Mouse (Mus musculus): ENCODE data around the gene Ptprk. TPM values are rescaled to one million over a fixed set of nuclear protein-coding genes. Genes with fewer than 3 reads are reported as not detected.

Gene Ptprk
- total RNA-seq, 2 experiments from 2014 or later: 3.2 to 5.9 TPM

DNA sequence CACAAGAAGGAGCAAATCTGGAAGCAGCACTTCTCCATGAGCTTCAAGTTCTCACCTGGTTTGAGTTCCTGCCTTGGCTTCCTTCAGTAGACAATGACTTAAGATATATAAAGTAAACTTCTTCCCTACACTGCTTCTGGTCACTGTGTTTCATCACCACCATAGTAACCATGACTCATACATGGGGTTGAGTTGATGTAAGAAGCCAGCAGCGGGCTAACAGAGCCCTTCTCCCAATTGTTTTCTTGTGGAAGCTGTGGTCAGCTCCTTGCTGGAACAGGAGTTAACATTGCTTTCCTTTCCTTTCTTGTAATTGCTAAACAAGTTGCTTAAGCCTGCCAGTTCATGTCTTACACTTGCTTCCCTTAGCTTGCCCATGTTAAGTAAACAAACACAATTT is 96.6 kb downstream of the Ptprk start:
- TF ChIP-seq CTCF (IDR thresholded peaks at IDR 0.05): no peak
- intact Hi-C loops (cut with DNase I): no loop called here
- no peak overlapping the region for H3K27ac ChIP-seq

DNA sequence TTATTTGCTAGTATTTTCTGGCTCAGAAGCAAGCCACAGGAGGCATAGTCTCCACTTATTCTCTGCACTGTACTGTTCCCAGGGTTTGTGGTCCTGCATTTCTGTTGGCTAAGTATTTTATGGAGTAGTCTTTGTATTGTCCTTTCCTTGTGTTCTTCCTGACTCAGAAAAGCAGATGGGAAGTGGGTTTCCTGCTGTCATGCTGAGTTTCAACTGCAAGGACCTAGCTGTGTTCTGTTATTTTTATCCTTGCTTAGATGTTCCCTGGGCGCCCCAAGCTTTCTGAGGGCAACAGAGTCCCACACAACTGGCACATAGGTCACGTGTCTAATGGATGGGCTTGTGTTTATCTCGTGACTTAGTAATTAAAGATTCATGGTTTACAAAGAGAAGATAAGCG is 104.3 kb downstream of the Ptprk start:
- intact Hi-C loops (cut with DNase I): no loop called here
- no peak for TF ChIP-seq CTCF (IDR thresholded peaks at IDR 0.05)
- Histone ChIP-seq H3K4me3 (no peak overlapping the region), H3K27ac (no peak overlapping the region)
- no peak for DNase-seq

More for the DNA sequence above, 96.6 kb downstream of the Ptprk start:
- no peak overlapping the region for H3K4me3 ChIP-seq
- DNase-seq: no peak

DNA sequence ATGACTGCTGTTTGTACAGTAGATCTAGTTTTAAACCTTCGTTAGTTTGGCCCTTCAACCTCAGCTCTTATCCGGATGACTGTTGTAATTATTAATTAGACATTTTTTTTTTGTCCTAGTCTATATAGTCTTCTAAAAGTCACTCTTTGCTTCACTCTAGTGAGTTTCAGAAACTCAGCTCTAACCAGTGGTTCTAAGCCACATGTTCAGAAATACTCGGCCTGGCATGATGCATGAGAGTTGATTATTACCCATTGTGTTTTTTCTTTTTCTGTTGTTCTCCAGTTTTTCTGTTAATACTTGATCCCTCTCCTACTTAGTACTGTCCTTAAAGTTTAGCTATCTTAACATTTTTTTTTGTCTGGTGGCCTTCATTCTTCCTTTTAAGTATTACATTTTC is 107.5 kb downstream of the Ptprk start:
- TF ChIP-seq CTCF (IDR thresholded peaks at IDR 0.05): no peak
- intact Hi-C loops (cut with DNase I): no loop called here
- Histone ChIP-seq H3K27ac (no peak overlapping the region), H3K4me3 (no peak overlapping the region)
- DNase-seq: no peak

DNA sequence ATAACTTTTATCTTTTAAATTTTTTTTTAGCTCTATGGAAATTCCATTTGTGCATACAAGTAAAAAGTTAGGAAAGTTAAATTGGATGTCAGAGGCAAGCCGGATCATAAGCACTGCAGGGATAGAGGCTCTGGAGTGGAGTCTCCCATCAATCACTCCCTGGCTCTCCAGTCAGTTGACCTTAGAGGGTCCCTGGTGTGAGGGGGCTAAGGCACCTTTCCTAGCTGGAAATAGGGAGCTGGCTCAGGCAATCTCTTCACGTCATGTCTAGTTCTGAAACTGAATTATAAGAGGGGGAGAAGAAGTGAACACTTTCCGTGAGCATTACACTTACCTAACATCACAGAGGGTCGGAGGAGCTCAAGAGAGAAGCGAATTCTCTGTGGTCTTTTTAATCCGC is 110.1 kb downstream of the Ptprk start:
- no peak overlapping the region for H3K27ac ChIP-seq
- DNase-seq: no peak
- no peak overlapping the region for H3K4me3 ChIP-seq
- no peak for TF ChIP-seq CTCF (IDR thresholded peaks at IDR 0.05)
- intact Hi-C loops (cut with DNase I): no loop called here

GRCm38 (mm10) chr10:28185326-28185725 is 110.7 kb downstream of the Ptprk start:
- no peak for DNase-seq
- no peak for TF ChIP-seq CTCF (IDR thresholded peaks at IDR 0.05)
- no peak overlapping the region for H3K4me3 ChIP-seq
- intact Hi-C loops (cut with DNase I): no loop called here
- H3K27ac ChIP-seq: no peak overlapping the region

DNA sequence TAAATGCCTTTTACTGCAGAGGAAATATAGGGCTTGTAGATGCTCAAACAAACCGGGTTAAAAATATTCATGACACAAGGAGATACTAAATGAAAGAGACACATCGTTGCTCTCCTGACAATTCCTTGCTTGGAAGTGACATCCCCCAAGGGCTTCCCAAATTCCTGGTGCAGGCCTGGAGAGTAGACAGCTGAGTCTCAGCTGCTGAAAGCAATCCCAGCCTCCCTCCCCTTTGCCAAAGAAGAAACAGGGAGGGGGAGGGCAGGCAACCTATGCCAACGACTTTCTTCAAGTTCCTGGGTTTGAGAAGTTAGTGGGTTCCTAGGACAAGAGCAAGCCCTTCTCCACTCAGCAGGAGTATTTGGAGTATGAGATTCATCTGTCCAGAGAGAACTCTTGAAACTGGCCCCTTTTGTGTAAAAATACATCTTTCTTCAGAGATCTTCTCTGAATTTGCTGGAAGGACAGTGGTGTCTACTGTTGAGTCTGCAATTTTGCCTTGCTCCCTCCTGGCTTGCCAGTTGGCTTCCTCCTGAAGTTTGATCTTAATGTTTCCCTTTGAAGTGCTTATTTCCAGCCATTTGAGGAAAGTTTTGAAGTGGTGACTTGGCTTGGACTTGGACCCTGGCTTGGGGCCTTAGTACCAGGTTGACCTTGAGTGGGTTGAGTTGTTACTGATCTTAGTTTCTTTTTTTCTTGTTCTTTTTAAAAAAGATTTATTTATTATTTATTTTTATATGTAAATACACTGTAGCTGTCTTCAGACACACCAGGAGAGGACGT is 111.6 kb downstream of the Ptprk start:
- TF ChIP-seq CTCF (IDR thresholded peaks at IDR 0.05): no peak
- intact Hi-C loops (cut with DNase I): no loop called here
- Histone ChIP-seq H3K4me3 (no peak overlapping the region), H3K27ac (no peak overlapping the region)
- no peak for DNase-seq

DNA sequence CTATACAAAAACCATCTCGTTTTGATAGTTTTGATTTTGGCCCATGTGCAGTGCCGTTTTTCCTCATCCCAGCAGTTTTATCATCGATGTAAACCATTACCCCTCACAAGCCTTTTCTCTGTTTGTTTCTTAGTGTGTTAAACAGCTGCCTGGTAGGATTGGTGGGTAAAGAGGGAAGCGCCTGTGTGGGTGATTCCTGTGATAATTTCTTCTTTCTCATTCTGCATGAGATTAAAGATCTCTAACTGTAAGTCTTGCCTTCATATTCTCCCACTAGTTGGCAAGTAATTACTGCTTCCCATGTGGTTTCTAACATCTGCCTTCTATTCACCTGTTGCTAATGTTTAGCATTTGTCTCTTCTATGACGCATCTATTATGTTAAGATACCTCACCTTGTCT is 116.8 kb downstream of the Ptprk start:
- no peak overlapping the region for H3K4me3 ChIP-seq
- no peak overlapping the region for H3K27ac ChIP-seq
- intact Hi-C loops (cut with DNase I): no loop called here
- no peak for TF ChIP-seq CTCF (IDR thresholded peaks at IDR 0.05)
- DNase-seq: no peak

- DNase-seq: no peak
- H3K27ac ChIP-seq: no peak overlapping the region
- intact Hi-C loops (cut with DNase I): no loop called here
- TF ChIP-seq CTCF (IDR thresholded peaks at IDR 0.05): no peak
- H3K4me3 ChIP-seq: no peak overlapping the region
These were observed 119.0 kb downstream of the Ptprk start for GRCm38 (mm10) chr10:28193630-28194029.

- DNase-seq: no peak
- intact Hi-C loops (cut with DNase I): no loop called here
- no peak for TF ChIP-seq CTCF (IDR thresholded peaks at IDR 0.05)
- Histone ChIP-seq H3K4me3 (no peak overlapping the region), H3K27ac (no peak overlapping the region)
These were observed 126.0 kb downstream of the Ptprk start for GRCm38 (mm10) chr10:28200609-28201008.

GRCm38 (mm10) chr10:28209394-28209793 is 134.8 kb downstream of the Ptprk start:
- DNase-seq: no peak
- intact Hi-C loops (cut with DNase I): no loop called here
- H3K27ac ChIP-seq: no peak overlapping the region
- no peak overlapping the region for H3K4me3 ChIP-seq
- TF ChIP-seq CTCF (IDR thresholded peaks at IDR 0.05): no peak

- Histone ChIP-seq H3K27ac (no peak overlapping the region), H3K4me3 (no peak overlapping the region)
- DNase-seq: no peak
- intact Hi-C loops (cut with DNase I): no loop called here
- no peak for TF ChIP-seq CTCF (IDR thresholded peaks at IDR 0.05)
These were observed 137.5 kb downstream of the Ptprk start for GRCm38 (mm10) chr10:28212083-28212482.

- no peak for DNase-seq
- intact Hi-C loops (cut with DNase I): no loop called here
- no peak overlapping the region for H3K4me3 ChIP-seq
- H3K27ac ChIP-seq: no peak overlapping the region
- TF ChIP-seq CTCF (IDR thresholded peaks at IDR 0.05): no peak
These were observed 140.5 kb downstream of the Ptprk start for GRCm38 (mm10) chr10:28215153-28215552.

DNA sequence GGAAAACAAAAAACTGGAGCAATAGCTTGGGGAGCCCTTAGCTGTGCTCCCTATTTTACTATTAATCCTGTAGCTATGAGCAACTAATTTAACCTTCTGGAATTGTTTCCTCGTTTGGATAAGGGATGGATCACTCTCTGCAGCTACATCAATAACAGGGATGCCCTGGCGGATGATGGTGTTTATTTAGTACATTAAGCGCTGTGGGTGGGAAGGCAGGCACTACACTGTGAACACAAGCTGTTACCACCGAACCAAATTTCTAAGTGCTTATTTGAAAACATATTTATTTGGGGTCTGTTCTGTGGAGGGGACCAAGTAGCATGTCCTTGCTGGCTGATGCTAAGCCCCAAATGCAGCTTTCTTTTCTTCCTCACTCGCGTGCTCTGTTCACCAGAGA is 149.0 kb downstream of the Ptprk start:
- DNase-seq: no peak
- H3K27ac ChIP-seq: no peak overlapping the region
- no peak overlapping the region for H3K4me3 ChIP-seq
- intact Hi-C loops (cut with DNase I): no loop called here
- no peak for TF ChIP-seq CTCF (IDR thresholded peaks at IDR 0.05)

- intact Hi-C loops (cut with DNase I): no loop called here
- H3K4me3 ChIP-seq: no peak overlapping the region
- TF ChIP-seq CTCF (IDR thresholded peaks at IDR 0.05): no peak
These were observed 149.8 kb downstream of the Ptprk start for GRCm38 (mm10) chr10:28224376-28224775.

More at GRCm38 (mm10) chr10:28224376-28224775, 149.8 kb downstream of the Ptprk start:
- no peak overlapping the region for H3K27ac ChIP-seq
- no peak for DNase-seq
